Mouse (Mus musculus) cerebellum, adult 11 months (tissue): ENCODE measurements at regions not wholly inside any gene's neighbourhood (a gene's known extent, or its start where the extent isn't known, plus 50 kb on each side); places are given as distances from the start of the nearest gene placed in this dataset.
A peak's percentile ranks its signal among the peaks of the same experiment; 100 is the strongest.
"Not testable (repeated sequence)": the region's sequence is repeated elsewhere in the genome, so short reads cannot be mapped to it uniquely, and the experiment has no call there.

Experiments used
- DNase-seq: peaks from one replicate; pipeline ENCODE4 v3.0.0; 2022

DNA sequence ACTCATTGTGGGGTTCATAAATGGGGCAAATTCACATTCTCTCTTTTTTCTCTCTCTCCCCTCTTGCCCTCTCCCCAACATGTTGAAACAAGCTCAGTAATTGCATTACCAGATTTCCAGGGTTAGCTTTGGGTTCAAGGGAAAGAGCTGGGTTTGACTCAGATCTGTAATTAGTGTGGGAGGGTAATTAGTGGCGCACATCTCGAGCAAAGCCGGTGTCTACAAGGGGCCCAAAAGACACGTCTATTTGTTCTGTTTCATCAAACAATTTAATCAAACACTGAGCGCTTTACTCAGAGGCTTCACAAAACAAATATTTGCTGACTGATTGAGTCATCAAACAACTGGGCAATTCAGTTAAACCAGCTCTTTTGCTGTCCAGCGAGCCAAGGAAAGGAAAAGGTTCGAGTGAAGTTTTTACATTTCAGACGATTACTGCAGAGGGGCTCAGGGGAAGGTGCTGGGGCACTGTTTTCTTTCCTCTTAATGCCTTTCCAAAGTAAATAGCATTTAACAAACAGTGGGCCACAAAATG, 193.6 kb upstream of the Six2 start:
- no peak for DNase-seq

- no peak for DNase-seq
These were observed 193.0 kb upstream of the Six2 start for GRCm38 (mm10) chr17:85881046-85881445.

- peak; percentile 13 for DNase-seq
These were observed 189.4 kb upstream of the Six2 start for GRCm38 (mm10) chr17:85877426-85877825.

DNA sequence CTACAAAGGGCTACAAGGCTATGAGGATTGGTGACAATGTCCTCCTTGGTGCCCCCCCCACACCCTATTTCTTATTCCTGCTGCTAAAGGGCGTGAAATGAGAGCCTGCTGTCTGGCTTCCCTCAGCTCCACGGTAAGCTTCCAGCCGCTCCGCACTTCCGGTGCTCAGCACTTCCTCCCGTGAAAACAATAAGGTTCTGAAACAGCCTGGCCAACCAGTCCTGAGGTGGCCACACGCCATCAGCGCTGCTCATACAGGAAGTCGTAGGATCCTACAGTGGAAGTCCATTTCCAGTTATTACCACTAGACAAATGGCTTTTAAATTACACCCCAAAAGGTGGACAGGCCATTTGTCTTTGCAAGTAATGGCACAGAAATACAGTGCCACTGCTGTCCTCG, 188.8 kb upstream of the Six2 start:
- DNase-seq = no peak

DNA sequence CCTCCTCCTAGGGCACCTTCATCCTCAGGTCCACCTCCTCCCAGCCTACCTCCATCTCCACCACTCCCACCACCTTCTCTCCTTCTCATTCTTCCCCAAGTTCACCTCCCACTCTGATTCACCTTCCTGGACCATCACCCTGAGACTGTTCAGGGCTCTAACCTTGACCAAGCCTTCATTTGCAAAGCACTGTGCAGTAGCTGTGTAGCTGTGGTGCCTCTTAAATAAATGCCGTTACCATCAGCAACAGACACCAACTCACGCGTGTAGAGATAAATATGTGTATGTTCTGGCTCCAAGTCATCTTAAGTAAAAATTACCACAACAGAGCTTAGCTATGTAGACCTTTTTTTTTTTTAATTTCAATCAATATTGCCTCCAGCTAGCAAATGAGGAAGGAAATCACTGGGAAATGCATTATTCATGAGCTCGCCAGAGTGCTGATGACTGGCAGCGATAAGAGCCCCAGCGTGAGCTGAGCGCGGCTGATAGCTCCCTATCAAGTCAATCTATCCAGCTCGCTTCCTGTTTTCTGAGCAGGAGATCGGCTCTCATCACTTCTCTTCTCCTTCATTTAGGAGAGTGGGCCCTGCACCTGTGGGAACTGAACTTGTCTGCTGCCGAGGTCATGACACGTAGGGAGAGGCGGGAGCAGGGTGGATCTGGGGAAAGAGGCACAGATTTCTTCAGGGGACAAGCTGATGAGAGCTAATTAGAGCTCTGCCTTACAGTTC, 185.9 kb upstream of the Six2 start:
- no peak for DNase-seq

GRCm38 (mm10) chr17:85872903-85873413, 184.9 kb upstream of the Six2 start:
- DNase-seq = no peak

GRCm38 (mm10) chr17:85870406-85870805, 182.3 kb upstream of the Six2 start:
- DNase-seq = no peak

- DNase-seq = no peak
These were observed 181.1 kb upstream of the Six2 start for GRCm38 (mm10) chr17:85869179-85869578.

DNA sequence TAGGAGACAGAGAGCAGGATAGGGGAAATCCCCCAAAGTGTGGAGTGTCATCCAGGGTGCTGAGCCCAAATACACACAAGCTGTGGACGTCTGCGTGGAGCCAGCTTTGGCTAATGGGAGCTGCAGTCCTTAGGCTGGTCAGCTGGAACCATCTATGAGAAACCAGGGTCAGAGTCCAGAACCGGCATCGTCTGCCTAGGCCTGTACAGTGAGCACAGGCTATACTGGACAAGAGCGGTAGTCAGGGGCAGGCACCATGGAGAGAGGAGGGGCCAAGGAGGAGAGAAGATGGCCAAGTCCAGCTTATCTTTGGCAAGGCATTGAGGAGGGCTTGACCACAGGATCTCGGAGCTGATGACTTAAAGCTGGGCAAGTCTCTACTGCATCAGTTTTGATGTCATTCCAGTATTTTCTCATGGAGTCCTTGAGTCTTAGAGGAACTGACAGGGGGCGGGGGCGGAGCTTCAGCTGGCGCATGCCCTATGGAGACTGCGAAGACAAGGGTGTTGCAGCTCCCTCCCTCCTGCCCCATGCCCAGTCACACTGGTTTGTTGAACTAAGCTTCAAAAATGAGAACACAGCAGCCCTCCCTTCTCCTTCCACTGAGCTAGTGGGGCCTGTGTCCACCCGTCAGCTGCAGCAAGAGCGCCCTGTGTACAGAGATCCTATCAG, 180.0 kb upstream of the Six2 start:
- no peak for DNase-seq

- no peak for DNase-seq
These were observed 178.5 kb upstream of the Six2 start for GRCm38 (mm10) chr17:85866581-85866980.

DNA sequence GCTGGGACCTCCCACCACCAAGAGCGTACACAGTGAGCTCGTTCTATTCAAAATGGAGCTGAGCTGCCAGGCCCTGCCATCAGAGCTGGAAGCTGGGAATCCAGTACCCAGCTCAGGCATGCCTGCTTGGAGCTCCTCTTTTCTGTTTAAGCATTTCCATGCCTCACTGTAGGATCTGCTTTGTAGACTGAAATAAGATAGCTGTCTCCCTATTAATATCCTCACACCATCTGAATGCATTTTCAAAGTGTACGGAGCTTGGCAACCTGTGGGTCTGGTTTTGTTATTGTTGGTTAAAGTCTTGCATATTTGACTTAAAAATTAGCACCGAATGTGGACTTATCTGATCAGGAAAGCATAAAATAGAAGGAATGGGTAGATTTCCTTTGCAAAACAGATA, 177.9 kb upstream of the Six2 start:
- DNase-seq = no peak

GRCm38 (mm10) chr17:85861328-85861727, 173.3 kb upstream of the Six2 start:
- DNase-seq = no peak

DNA sequence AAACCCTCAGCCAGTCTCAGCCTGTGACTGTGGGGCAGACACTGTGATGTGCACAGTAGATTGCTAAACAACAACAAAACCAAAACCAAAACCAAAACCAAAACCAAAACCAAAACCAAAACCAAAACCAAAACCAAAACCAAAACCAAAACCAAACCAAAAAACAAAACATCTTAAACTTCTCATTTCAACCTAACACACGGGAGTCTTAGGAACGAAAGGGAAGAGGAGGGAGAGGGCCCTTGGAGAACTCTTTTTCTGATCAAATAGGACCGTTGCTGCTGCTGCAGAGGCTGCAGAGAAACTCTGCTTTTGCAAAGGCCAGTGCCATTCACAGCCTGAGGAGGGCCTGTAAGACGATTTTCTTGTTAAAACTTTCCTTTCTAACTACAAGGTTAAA, 172.7 kb upstream of the Six2 start:
- DNase-seq = no peak

- DNase-seq = no peak
These were observed 172.0 kb upstream of the Six2 start for GRCm38 (mm10) chr17:85859926-85860707.

GRCm38 (mm10) chr17:85858516-85858915, 170.4 kb upstream of the Six2 start:
- DNase-seq = no peak

- DNase-seq = no peak
These were observed 169.8 kb upstream of the Six2 start for GRCm38 (mm10) chr17:85857705-85858472.

- DNase-seq = not testable (repeated sequence)
These were observed 168.8 kb upstream of the Six2 start for GRCm38 (mm10) chr17:85856894-85857293.

- no peak for DNase-seq
These were observed 165.1 kb upstream of the Six2 start for GRCm38 (mm10) chr17:85853156-85853555.

DNA sequence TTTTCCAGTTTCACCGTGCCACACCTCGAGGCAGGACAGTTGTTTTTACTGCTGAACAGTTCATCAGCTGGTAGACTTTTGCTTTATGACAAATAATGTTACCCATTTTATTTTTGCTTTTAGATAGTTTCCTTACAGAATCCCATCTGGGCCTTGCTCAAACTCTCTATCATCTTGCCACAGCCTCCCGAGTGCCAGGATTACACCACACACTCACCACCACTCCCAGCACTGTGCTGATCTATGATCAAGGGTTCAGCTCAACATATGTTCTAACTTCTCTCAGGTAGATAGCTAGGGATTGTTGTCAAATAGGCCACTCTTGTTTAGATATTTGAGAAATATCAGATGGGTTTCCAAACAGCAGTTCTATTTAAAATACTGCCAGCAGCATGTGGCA, 160.5 kb upstream of the Six2 start:
- no peak for DNase-seq

DNA sequence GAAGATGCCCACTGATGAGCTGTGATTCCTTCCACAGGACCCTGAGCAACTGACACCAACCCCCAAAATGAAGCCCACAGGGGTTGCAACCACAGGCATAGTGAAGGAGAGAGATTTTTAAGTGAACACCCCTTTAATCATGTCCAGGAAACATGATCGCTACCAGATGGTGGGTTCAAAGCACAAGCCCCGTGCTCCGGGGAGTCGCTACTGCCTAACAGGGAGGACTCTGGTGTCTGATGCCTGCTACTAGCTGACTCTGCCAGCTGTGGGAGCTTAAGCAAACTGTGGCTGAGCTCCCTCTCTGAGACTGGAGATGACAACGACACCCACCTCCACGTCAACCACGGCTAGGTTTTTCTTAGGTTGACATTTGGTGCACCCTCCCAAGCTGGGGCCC, 159.7 kb upstream of the Six2 start:
- DNase-seq = no peak

GRCm38 (mm10) chr17:85845059-85845458, 157.0 kb upstream of the Six2 start:
- DNase-seq = no peak

DNA sequence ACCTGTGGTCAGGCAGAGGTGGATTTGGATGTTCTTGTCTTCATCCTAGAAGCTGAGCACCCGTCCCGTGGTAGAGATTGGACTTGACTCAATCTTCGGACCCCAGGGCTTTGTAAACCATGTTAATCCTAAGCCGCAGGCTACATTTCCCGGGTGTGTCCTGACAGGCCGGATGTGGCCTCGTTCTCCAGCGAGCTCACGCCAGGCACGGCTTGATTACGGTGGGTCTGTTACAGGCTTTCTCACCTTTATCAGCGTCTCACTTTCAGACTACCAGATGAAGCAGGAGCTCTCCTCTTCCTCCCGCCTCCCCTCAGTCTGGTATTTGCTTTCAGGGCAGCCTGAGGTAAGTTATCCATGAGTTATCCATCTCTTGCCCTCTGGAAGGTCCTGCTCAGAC, 156.4 kb upstream of the Six2 start:
- no peak for DNase-seq

DNA sequence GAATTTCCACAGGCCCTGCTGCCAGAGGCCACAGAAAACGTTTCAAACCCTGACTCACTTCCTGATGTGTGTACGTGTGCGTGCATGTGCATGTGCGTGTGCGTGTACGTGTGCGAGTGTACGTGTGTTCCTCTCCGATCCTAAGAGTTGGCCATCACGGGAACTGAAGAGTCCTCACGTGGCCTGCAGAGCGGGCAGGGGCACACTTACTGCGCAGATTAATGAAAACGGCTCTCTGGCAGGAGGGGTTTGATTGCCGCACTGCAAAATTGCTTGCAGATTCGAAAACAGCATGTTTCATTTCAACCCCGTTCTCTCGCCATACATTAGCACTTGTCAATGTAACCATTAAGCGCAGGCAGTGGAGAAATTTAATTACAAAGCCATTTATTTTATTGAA, 135.0 kb upstream of the Six2 start:
- no peak for DNase-seq
